Mouse (Mus musculus) lung, postnatal 0 days (tissue): ENCODE measurements around the gene Mef2d.

Experiments
- CTCF ChIP-seq: IDR thresholded peaks from 2 replicates; pipeline ENCODE4 v1.5.1; 2016; ENCODE audit warnings: antibody characterized with exemption, mild to moderate bottlenecking
- EP300 ChIP-seq: IDR thresholded peaks from 2 replicates; pipeline ENCODE4 v1.6.1; 2016; ENCODE audit warnings: antibody characterized with exemption, mild to moderate bottlenecking, control low read depth

DNA sequence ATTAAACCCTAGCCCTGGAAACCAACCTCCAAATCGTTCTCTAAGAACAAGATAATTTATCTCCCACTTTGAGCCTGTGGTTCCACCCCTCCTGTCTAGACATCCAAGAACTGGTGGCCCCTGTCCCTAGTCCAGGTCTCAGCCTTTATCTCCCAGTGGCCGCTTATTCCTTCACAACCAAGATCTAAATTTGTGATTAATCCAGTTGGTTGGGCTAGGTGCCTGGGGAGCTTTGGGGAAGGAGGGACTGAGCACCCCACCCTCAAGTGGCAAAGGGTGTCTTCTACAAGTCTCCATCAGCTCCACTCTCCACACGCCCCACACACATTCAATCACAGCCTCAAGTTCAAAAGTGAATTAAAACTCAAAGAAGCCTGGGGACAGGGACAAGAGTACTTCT lies 64.3 kb downstream of the Mef2d start:
- TF ChIP-seq CTCF (no peak), EP300 (no peak)
